Mouse (Mus musculus): Measurements from ENCODE around the gene Htr6. TPM values are rescaled to one million over a fixed set of nuclear protein-coding genes. Genes with fewer than 3 reads are reported as not detected.

Gene Htr6
- polyA plus RNA-seq, 1 experiment = not detected

DNA sequence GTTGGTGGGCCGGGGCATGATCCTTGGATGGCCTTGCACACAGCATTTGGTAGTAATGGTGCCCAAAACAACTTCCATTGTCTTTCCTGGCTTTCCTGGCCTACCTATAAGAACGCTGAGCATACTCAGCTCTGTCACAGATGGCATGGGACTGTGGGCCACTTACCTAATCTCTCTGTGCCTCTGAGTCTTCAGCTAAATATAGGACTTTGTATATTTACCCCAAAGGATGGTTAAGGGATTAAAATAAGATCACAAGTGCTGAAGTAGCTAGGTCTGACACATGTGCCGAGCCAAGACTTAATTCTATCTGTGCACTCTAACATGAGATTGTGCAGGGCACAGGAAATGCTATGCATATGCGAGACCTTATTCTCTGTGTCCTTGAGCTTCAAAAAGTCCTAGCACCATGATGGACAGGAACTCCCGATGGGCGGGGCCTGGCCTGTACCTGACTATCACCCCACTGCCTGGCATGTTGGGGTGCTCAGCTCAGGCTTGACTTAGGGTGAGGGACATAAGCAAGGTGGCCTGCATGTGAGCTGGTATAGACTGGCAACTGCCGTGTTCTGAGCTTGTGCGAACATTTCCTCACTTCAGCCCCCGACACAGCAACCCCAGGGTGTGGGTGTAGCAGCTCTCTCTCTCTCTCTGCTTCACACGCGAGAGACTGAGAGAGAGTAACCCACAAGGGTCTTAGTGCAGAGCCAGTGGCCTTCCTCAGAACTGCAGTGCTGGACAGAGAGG lies 41.9 kb downstream of the Htr6 start:
- H3K9ac ChIP-seq (ENCODE audit: low read depth, poor library complexity, severe bottlenecking) = no peak overlapping the region
- H3K36me3 ChIP-seq (ENCODE audit: control insufficient read depth, insufficient read depth, low read length, poor library complexity, severe bottlenecking) = no peaks in the 10 kb centered on the region
- H3K27me3 ChIP-seq (ENCODE audit: control insufficient read depth, insufficient read depth, low read length, poor library complexity, severe bottlenecking) = no peaks in the 10 kb centered on the region
- no peaks in the 10 kb centered on the region for H3K9me3 ChIP-seq (replicated peaks; ENCODE audit: control insufficient read depth, insufficient read depth, low read length, poor library complexity, severe bottlenecking)
- no peak overlapping the region for H3K27ac ChIP-seq (ENCODE audit: insufficient read depth, low read length)
- H3K4me3 ChIP-seq (ENCODE audit: low read depth, low read length) = no peak overlapping the region
- TF ChIP-seq POLR2A (IDR thresholded peaks at IDR 0.05; ENCODE audit: insufficient read depth, low read length) = no peak
- TF ChIP-seq CTCF (IDR thresholded peaks at IDR 0.05; ENCODE audit: low read depth, low read length) = no peak
- TF ChIP-seq EP300 (IDR thresholded peaks at IDR 0.05; ENCODE audit: insufficient read depth, low read depth, low read length) = no peak
- no peaks in the 10 kb centered on the region for H3K4me1 ChIP-seq (ENCODE audit: control insufficient read depth, insufficient read depth, low read length)

DNA sequence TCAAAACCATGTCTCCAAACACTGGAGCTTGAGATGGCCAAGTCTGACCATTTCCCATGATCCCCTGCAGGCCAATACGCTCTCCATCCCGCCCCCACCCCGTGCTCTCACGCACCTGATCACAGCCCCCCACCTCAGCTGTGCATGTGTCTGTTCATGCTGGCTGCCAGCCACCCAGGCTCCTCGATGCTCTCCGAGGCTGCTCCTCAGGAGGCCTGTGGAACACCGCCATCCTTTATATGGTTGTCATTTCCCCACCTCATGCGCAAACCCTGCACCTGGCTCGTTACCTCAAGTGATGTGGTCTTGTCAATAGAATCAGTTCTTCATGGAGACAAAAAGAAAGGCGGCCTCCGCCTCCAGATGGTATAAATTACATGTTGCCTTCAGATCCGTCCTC lies 42.8 kb downstream of the Htr6 start:
- Histone ChIP-seq H3K27me3 (ENCODE audit: control insufficient read depth, insufficient read depth, low read length, poor library complexity, severe bottlenecking) (no peaks in the 10 kb centered on the region), H3K9me3 (replicated peaks; ENCODE audit: control insufficient read depth, insufficient read depth, low read length, poor library complexity, severe bottlenecking) (no peaks in the 10 kb centered on the region)
- no peak for TF ChIP-seq POLR2A (IDR thresholded peaks at IDR 0.05; ENCODE audit: insufficient read depth, low read length)
- no peak for TF ChIP-seq EP300 (IDR thresholded peaks at IDR 0.05; ENCODE audit: insufficient read depth, low read depth, low read length)
- TF ChIP-seq CTCF (IDR thresholded peaks at IDR 0.05; ENCODE audit: low read depth, low read length) = no peak

DNA sequence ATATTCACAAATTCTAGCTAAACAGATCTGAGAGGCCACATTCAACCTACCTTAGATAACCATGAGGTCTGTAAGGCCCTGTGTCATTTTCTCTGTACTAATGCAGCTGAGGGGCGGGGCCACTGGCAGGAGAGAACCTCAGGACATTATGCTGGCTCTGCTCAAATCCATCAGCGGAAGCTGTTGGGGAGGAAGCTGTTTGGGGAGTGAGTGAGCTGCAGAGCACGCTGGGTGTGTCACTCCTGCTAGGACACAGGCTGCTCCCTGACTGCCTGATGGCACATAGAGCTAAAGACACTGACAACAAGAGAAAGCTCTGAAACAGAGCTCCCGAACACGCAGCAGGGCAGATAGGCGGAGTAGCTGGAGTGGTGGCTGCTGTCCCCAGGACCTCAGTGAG lies 44.7 kb downstream of the Htr6 start:
- no peak overlapping the region for H3K9ac ChIP-seq (ENCODE audit: low read depth, poor library complexity, severe bottlenecking)
- no peaks in the 10 kb centered on the region for H3K4me1 ChIP-seq (ENCODE audit: control insufficient read depth, insufficient read depth, low read length)
- no peaks in the 10 kb centered on the region for H3K27me3 ChIP-seq (ENCODE audit: control insufficient read depth, insufficient read depth, low read length, poor library complexity, severe bottlenecking)
- no peaks in the 10 kb centered on the region for H3K36me3 ChIP-seq (ENCODE audit: control insufficient read depth, insufficient read depth, low read length, poor library complexity, severe bottlenecking)
- H3K27ac ChIP-seq (ENCODE audit: insufficient read depth, low read length) = no peak overlapping the region
- no peak overlapping the region for H3K4me3 ChIP-seq (ENCODE audit: low read depth, low read length)
- no peaks in the 10 kb centered on the region for H3K9me3 ChIP-seq (replicated peaks; ENCODE audit: control insufficient read depth, insufficient read depth, low read length, poor library complexity, severe bottlenecking)
- TF ChIP-seq CTCF (IDR thresholded peaks at IDR 0.05; ENCODE audit: low read depth, low read length) = no peak
- no peak for TF ChIP-seq EP300 (IDR thresholded peaks at IDR 0.05; ENCODE audit: insufficient read depth, low read depth, low read length)
- TF ChIP-seq POLR2A (IDR thresholded peaks at IDR 0.05; ENCODE audit: insufficient read depth, low read length) = no peak

More for the DNA sequence above, 42.8 kb downstream of the Htr6 start:
- no peak overlapping the region for H3K27ac ChIP-seq (ENCODE audit: insufficient read depth, low read length)
- no peak overlapping the region for H3K4me3 ChIP-seq (ENCODE audit: low read depth, low read length)
- H3K9ac ChIP-seq (ENCODE audit: low read depth, poor library complexity, severe bottlenecking) = no peak overlapping the region
- no peaks in the 10 kb centered on the region for H3K36me3 ChIP-seq (ENCODE audit: control insufficient read depth, insufficient read depth, low read length, poor library complexity, severe bottlenecking)
- no peaks in the 10 kb centered on the region for H3K4me1 ChIP-seq (ENCODE audit: control insufficient read depth, insufficient read depth, low read length)

DNA sequence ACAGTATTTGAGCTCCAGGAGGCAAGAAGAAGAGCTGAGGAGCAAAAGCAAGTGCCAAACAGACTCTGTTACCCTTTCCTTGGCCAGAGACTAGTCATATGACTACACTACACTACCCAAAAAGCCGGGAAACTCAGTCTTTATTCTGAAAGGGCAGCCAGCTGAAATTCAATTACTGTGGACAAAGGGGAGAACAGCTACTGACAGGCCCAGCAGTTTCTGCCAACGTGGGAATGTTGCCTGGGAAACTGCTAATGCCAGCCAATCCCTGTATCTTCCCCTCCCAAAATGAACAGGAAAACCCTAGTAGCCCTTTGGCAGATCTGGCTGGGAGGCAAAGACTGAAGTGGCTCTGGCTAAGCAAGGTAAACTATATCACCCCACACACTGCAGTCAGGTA lies 51.0 kb downstream of the Htr6 start:
- H3K4me1 ChIP-seq (ENCODE audit: control insufficient read depth, insufficient read depth, low read length) = no peaks in the 10 kb centered on the region

DNA sequence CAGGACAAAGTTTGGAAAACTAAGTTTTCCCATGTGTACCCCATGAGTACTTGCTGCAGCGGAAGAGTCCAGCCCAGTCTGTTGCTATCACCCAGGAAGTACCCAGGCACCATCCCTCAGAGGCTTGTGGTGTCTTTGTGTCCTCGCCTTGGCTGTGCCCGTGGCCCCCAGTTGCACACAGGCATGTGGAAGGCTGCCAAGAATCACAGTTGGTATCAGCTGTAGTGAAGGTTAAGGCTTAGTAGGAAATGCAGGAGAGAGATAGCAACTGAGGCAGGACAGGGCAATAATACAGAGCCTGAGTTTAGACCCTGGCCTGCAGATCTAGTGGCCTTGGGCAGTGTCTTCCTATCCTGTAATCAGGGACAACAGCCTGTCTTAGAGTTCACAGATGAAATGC lies 55.0 kb downstream of the Htr6 start:
- Histone ChIP-seq H3K4me1 (ENCODE audit: control insufficient read depth, insufficient read depth, low read length) (no peaks in the 10 kb centered on the region), H3K27me3 (ENCODE audit: control insufficient read depth, insufficient read depth, low read length, poor library complexity, severe bottlenecking) (no peaks in the 10 kb centered on the region), H3K27ac (ENCODE audit: insufficient read depth, low read length) (no peak overlapping the region), H3K4me3 (ENCODE audit: low read depth, low read length) (no peak overlapping the region), H3K9me3 (replicated peaks; ENCODE audit: control insufficient read depth, insufficient read depth, low read length, poor library complexity, severe bottlenecking) (no peaks in the 10 kb centered on the region), H3K9ac (ENCODE audit: low read depth, poor library complexity, severe bottlenecking) (no peak overlapping the region), H3K36me3 (ENCODE audit: control insufficient read depth, insufficient read depth, low read length, poor library complexity, severe bottlenecking) (no peaks in the 10 kb centered on the region)
- TF ChIP-seq CTCF (IDR thresholded peaks at IDR 0.05; ENCODE audit: low read depth, low read length) (no peak), EP300 (IDR thresholded peaks at IDR 0.05; ENCODE audit: insufficient read depth, low read depth, low read length) (no peak), POLR2A (IDR thresholded peaks at IDR 0.05; ENCODE audit: insufficient read depth, low read length) (no peak)

More for the DNA sequence above, 51.0 kb downstream of the Htr6 start:
- no peak overlapping the region for H3K4me3 ChIP-seq (ENCODE audit: low read depth, low read length)
- no peak overlapping the region for H3K9ac ChIP-seq (ENCODE audit: low read depth, poor library complexity, severe bottlenecking)
- TF ChIP-seq POLR2A (IDR thresholded peaks at IDR 0.05; ENCODE audit: insufficient read depth, low read length) = no peak
- TF ChIP-seq EP300 (IDR thresholded peaks at IDR 0.05; ENCODE audit: insufficient read depth, low read depth, low read length) = no peak
- no peak for TF ChIP-seq CTCF (IDR thresholded peaks at IDR 0.05; ENCODE audit: low read depth, low read length)
- no peak overlapping the region for H3K27ac ChIP-seq (ENCODE audit: insufficient read depth, low read length)
- no peaks in the 10 kb centered on the region for H3K9me3 ChIP-seq (replicated peaks; ENCODE audit: control insufficient read depth, insufficient read depth, low read length, poor library complexity, severe bottlenecking)
- H3K27me3 ChIP-seq (ENCODE audit: control insufficient read depth, insufficient read depth, low read length, poor library complexity, severe bottlenecking) = no peaks in the 10 kb centered on the region
- H3K36me3 ChIP-seq (ENCODE audit: control insufficient read depth, insufficient read depth, low read length, poor library complexity, severe bottlenecking) = no peaks in the 10 kb centered on the region

DNA sequence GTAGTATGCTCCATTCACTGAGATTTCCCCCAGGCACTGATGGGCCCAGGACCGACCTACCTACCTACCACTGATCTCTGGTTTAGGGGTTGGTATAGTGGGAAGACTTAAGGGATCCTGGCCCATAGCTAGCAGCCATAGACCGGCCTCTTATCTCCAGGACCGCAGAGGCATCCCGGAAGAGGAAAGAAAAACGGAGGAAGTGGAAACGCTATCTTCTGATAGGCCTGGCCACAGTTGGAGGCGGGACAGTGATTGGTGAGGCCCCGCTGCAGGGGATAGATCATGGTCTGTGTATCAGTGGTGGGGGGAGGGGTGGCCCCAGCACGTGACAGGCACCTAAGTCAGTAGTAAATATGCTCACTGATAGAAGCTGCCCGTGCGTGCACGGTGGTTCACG lies 56.0 kb downstream of the Htr6 start:
- Histone ChIP-seq H3K27ac (ENCODE audit: insufficient read depth, low read length) (no peak overlapping the region), H3K27me3 (ENCODE audit: control insufficient read depth, insufficient read depth, low read length, poor library complexity, severe bottlenecking) (no peaks in the 10 kb centered on the region), H3K4me1 (ENCODE audit: control insufficient read depth, insufficient read depth, low read length) (no peaks in the 10 kb centered on the region), H3K9me3 (replicated peaks; ENCODE audit: control insufficient read depth, insufficient read depth, low read length, poor library complexity, severe bottlenecking) (no peaks in the 10 kb centered on the region), H3K4me3 (ENCODE audit: low read depth, low read length) (no peak overlapping the region), H3K36me3 (ENCODE audit: control insufficient read depth, insufficient read depth, low read length, poor library complexity, severe bottlenecking) (no peaks in the 10 kb centered on the region), H3K9ac (ENCODE audit: low read depth, poor library complexity, severe bottlenecking) (no peak overlapping the region)
- TF ChIP-seq CTCF (IDR thresholded peaks at IDR 0.05; ENCODE audit: low read depth, low read length) (no peak), EP300 (IDR thresholded peaks at IDR 0.05; ENCODE audit: insufficient read depth, low read depth, low read length) (no peak), POLR2A (IDR thresholded peaks at IDR 0.05; ENCODE audit: insufficient read depth, low read length) (no peak)

All from ES-Bruce4 (cell line).